Mouse (Mus musculus) gastrocnemius, adult 2 months (tissue): ENCODE results near the gene 2610008E11Rik. TPM values are rescaled to one million over a fixed set of nuclear protein-coding genes. Genes with fewer than 3 reads are reported as not detected.

ENCODE experiments used
- DNase-seq: peaks from one replicate; pipeline ENCODE4 v3.0.0; 2022
- H3K27ac ChIP-seq: fragments of 200-600 bp; 2 replicates; pipeline ENCODE4 v1.8.1; 2022; ENCODE audit warnings: mild to moderate bottlenecking
- H3K4me3 ChIP-seq: fragments of 200-600 bp; 2 replicates; pipeline ENCODE4 v1.8.1; 2022; ENCODE audit warnings: mild to moderate bottlenecking, moderate library complexity
- CTCF ChIP-seq: fragments of 200-600 bp; IDR thresholded peaks from 2 replicates; pipeline ENCODE4 v1.8.1; 2022; ENCODE audit warnings: antibody characterized with exemption, mild to moderate bottlenecking, moderate library complexity
- intact Hi-C: fragments of 180-260 bp; cut with DNase I; formaldehyde crosslinking; loops from one replicate; pipeline ENCODE4 v1.15.1; 2025
- total RNA-seq, 2 experiments: library from RNA; stranded (reverse); gene quantifications; 2 replicates each; pipeline ENCODE4 v1.2.3; 2021

2610008E11Rik gene
- total RNA-seq, 2 experiments from 2014 or later = 9.8 to 12.6 TPM

DNA sequence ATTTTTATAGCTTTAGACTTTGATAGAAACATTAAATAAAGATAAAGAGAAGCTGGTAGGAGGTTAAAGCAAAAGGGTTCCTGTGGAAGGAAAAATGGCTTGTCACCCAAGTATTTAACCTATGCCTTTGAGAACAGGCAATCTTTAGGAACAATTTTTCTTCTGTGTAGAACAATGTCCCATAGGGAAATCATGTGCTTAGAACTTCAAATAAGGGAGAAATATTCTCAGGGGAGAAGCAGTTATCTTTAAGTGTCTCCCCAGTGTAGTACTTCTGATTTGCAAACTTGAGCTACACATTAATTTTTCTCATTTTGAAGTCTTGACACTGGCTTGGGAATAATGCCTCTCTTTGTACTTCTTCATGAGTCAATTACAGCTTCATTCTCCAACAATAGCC is 69.0 kb downstream of the 2610008E11Rik start, which contains the start of gene Olfr57:
Olfr57 (plus strand) TSS at position 301 of the 400 bp plus-strand sequence.
- no peak for TF ChIP-seq CTCF
- no peak within 1 kb of the TSS for H3K27ac ChIP-seq
- no peak within 1 kb of the TSS for H3K4me3 ChIP-seq
- intact Hi-C loops = no loop called here
- no peak for DNase-seq

Other genes starting within 250 kb of the 2610008E11Rik start
- not detected for gene Olfr1356, start 245.4 kb downstream of the 2610008E11Rik start, total RNA-seq
- not detected for gene Olfr1355, start 222.1 kb downstream of the 2610008E11Rik start, total RNA-seq
- not detected for gene Olfr1354, start 184.4 kb downstream of the 2610008E11Rik start, total RNA-seq
- gene Olfr8, start 147.0 kb downstream of the 2610008E11Rik start, total RNA-seq = not detected
- gene Olfr1353, start 134.3 kb downstream of the 2610008E11Rik start, total RNA-seq = not detected
- not detected for gene Olfr1352, start 116.5 kb downstream of the 2610008E11Rik start, total RNA-seq
- not detected for gene Olfr1351, start 85.1 kb downstream of the 2610008E11Rik start, total RNA-seq
- not detected for gene Olfr57, start 68.9 kb downstream of the 2610008E11Rik start, total RNA-seq
- not detected for gene Vmn2r80, start 51.2 kb upstream of the 2610008E11Rik start, total RNA-seq
- gene Vmn2r81, start 150.1 kb upstream of the 2610008E11Rik start, total RNA-seq = not detected